Mouse (Mus musculus): ENCODE measurements around the gene Ehmt2.

GRCm38 (mm10) chr17:34861704-34862415 lies 36.4 kb upstream of the Ehmt2 start:
- TF ChIP-seq GATA1 (IDR thresholded peaks at IDR 0.05; ENCODE audit: low read length) (no peak), TAL1 (IDR thresholded peaks at IDR 0.05; ENCODE audit: low read length) (no peak)

Measured in erythroblast, embryonic 14.5 days (primary cell).